Mouse (Mus musculus): Measurements from ENCODE around the gene Magt1. TPM values are rescaled to one million over a fixed set of nuclear protein-coding genes. Genes with fewer than 3 reads are reported as not detected.
"Not testable (repeated sequence)": the region's sequence is repeated elsewhere in the genome, so short reads cannot be mapped to it uniquely, and the experiment has no call there.

Gene Magt1
- polyA plus RNA-seq, 1 experiment: 10.3 TPM

- no peak for DNase-seq (ENCODE audit: low read depth, low spot score)
- WGBS: 83% methylated on average over 1 of the region's 1 CpGs
Measured at GRCm38 (mm10) chrX:106001605-106002004, 10.1 kb downstream of the Magt1 start.

- 74% methylated on average over 14 of the region's 14 CpGs for WGBS
Measured at GRCm38 (mm10) chrX:105957091-105957490, 54.6 kb downstream of the Magt1 start.

GRCm38 (mm10) chrX:105953999-105954398, 57.7 kb downstream of the Magt1 start:
- WGBS: 81% methylated on average over 2 of the region's 2 CpGs
- DNase-seq (ENCODE audit: low read depth, low spot score): no peak

More at GRCm38 (mm10) chrX:105957091-105957490, 54.6 kb downstream of the Magt1 start:
- DNase-seq (ENCODE audit: low read depth, low spot score): not testable (repeated sequence)

- 19% methylated on average over 1 of the region's 1 CpGs for WGBS
- no peak for DNase-seq (ENCODE audit: low read depth, low spot score)
Measured at GRCm38 (mm10) chrX:105946357-105946756, 65.3 kb downstream of the Magt1 start.

- 87% methylated on average over 6 of the region's 7 CpGs for WGBS
- no peak for DNase-seq (ENCODE audit: low read depth, low spot score)
Measured at GRCm38 (mm10) chrX:105939245-105939644, 72.5 kb downstream of the Magt1 start.

GRCm38 (mm10) chrX:105937736-105938135, 74.0 kb downstream of the Magt1 start:
- DNase-seq (ENCODE audit: low read depth, low spot score): no peak
- WGBS: 59% methylated on average over 2 of the region's 2 CpGs

GRCm38 (mm10) chrX:105934341-105934740, 77.4 kb downstream of the Magt1 start:
- WGBS: 54% methylated on average over 5 of the region's 5 CpGs

GRCm38 (mm10) chrX:105929478-105930038, 82.1 kb downstream of the Magt1 start:
- WGBS: 36% methylated on average over 8 of the region's 8 CpGs
- no peak for DNase-seq (ENCODE audit: low read depth, low spot score)

More at GRCm38 (mm10) chrX:105934341-105934740, 77.4 kb downstream of the Magt1 start:
- no peak for DNase-seq (ENCODE audit: low read depth, low spot score)

GRCm38 (mm10) chrX:105928861-105929477, 82.7 kb downstream of the Magt1 start, which contains the start of gene Atrx:
Gene Atrx (minus strand): TSS chrX:105929403.
- 24% methylated on average over 42 of the region's 42 CpGs for WGBS
- peak; percentile 28 for DNase-seq (ENCODE audit: low read depth, low spot score)

GRCm38 (mm10) chrX:105927941-105928860, 83.5 kb downstream of the Magt1 start:
- 16% methylated on average over 48 of the region's 69 CpGs for WGBS
- no peak for DNase-seq (ENCODE audit: low read depth, low spot score)

- 46% methylated on average over 12 of the region's 12 CpGs for WGBS
Measured at GRCm38 (mm10) chrX:105926121-105926735, 85.5 kb downstream of the Magt1 start.

GRCm38 (mm10) chrX:105924326-105925070, 87.2 kb downstream of the Magt1 start:
- 80% methylated on average over 5 of the region's 5 CpGs for WGBS
- DNase-seq (ENCODE audit: low read depth, low spot score): no peak

More at GRCm38 (mm10) chrX:105926121-105926735, 85.5 kb downstream of the Magt1 start:
- no peak for DNase-seq (ENCODE audit: low read depth, low spot score)

GRCm38 (mm10) chrX:105923896-105924295, 87.8 kb downstream of the Magt1 start:
- DNase-seq (ENCODE audit: low read depth, low spot score): no peak
- WGBS: 38% methylated on average over 1 of the region's 1 CpGs

- 94% methylated on average over 7 of the region's 7 CpGs for whole genome bisulfite sequencing
- DNase-seq (ENCODE audit: low read depth, low spot score): not testable (repeated sequence)
Measured at GRCm38 (mm10) chrX:105922986-105923385, 88.7 kb downstream of the Magt1 start.

GRCm38 (mm10) chrX:105921421-105921820, 90.3 kb downstream of the Magt1 start:
- no peak for DNase-seq (ENCODE audit: low read depth, low spot score)
- WGBS: 65% methylated on average over 2 of the region's 2 CpGs
